Mouse (Mus musculus): Measurements from ENCODE around the gene Simc1.

Simc1 gene

DNA sequence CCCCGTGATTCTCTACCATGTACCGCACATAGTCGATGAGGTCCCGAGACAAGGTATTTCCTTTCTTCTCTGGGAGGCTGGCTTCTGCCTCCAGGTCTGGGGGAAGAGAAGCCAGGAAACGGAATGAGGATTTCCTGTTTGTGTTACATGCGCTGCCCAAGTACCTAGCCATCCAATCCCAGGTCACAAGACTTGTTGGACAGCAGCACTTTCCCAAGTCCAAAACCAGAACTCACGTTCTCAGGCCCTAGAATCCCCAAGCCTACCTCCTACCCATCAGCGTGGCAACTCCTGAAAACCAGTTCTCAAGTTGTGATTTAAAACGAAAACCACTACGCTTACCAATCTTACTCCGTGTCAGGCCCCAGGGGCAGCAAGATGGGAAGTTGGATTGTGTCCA lies 82.3 kb downstream of the Simc1 start:
- no peak for DNase-seq (ENCODE audit: low spot score in 2 of 2)

DNA sequence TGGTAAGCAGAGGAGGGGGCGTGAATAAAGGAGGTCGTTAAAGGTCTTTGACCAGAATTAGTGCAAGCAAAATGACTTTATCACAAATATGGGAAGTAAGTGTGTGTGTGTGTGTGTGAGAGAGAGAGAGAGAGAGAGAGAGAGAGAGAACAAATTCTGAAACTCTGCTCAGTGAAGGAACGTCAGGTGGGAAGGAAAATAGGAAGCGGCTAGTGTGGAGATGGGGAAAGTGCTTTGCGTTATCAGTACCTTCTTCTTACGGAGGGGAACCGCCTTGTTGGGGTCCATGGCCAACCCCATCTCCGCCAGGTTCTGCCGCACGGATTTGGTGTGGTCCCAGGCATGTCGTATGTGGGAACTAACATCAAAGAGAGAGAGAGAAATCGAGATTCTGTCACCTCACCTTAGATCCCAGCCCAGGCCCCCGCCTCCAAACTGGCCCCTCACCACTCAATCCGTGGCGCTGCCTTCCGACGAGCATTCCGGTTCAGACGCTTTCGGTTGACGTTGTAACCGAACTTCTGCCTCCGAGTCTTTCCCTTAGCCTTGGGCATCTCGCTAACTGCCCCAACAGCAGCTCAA lies 85.9 kb downstream of the Simc1 start:
- no peak for DNase-seq (ENCODE audit: low spot score in 2 of 2)

DNA sequence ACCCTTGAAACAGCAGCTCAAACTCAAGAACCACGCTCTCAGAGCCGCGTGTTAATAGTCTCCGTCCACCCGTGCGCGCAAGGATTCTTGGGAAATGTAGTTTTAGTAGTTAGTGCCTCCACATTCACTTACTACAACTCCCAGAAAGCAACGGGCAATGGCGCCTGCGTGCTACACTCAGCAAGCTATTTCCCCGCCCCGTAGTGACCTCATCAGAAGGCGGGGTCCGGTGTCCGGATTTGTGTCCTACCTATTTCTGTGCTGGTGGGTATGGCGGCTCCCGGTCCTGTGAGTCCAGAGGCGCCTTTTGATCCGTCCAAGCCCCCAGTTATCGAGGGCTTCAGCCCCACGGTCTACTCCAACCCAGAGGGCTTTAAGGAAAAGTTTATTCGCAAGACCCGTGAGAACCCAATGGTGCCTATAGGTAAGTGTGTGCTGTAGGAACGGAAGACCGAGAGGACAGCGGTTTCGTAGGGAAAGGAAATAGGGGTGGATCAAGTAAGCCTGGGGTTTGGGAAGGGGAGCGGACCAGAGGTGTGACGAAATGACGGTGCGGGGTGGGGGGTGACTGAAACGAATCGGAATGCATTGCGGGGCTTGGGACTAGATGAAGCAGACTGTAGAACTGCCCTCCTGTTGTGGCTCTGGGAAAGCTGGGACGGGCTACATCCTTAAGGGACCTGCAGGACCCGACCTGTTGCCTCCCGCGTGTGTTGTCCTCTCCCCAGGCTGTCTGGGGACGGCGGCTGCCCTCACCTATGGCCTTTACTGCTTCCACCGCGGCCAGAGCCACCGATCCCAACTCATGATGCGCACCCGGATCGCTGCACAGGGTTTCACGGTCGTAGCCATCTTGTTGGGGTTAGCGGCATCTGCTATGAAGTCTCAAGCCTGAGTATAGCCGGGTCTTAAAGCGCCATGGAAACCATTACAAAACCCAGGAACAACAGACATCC lies 86.7 kb downstream of the Simc1 start, which contains the start of the genes Nop16 and Higd2a:
Nop16 (minus strand) TSS at position 95 of the 956 bp plus-strand sequence.
Higd2a (plus strand) TSS at position 212 of the 956 bp plus-strand sequence.
- peak; percentile 95 to 96 for DNase-seq (ENCODE audit: low spot score in 2 of 2)

DNA sequence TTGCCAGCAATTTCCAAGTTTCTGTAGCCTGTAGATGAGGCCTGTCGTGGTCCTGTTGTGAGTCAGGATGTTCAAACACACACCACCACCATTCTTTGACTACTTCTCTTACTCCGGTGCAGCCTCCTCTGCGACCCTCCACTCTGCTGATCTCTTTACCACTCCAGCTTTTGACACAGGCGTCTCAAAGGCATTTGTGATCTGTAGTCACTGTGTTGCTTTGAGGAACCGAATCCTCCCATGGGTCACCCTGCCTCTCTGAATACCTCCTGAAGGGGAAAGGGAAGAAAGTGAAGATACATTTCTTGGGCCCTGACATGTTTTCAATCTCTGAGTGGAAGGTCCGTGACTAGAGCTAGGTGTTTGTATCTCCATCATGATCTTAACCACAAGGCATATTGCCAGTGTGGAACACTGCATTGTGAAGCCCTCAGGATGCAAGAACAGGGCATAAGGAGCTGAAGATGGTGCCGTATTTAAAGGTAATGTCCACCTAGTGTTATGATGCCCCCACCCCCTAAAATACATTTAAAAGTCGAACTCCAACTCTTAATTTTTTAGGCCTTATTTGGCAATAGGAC lies 88.3 kb downstream of the Simc1 start:
- DNase-seq (ENCODE audit: low spot score in 2 of 2): no peak

- DNase-seq (ENCODE audit: low spot score in 2 of 2): no peak
Measured at GRCm38 (mm10) chr13:54593617-54594016, 90.0 kb downstream of the Simc1 start.

DNA sequence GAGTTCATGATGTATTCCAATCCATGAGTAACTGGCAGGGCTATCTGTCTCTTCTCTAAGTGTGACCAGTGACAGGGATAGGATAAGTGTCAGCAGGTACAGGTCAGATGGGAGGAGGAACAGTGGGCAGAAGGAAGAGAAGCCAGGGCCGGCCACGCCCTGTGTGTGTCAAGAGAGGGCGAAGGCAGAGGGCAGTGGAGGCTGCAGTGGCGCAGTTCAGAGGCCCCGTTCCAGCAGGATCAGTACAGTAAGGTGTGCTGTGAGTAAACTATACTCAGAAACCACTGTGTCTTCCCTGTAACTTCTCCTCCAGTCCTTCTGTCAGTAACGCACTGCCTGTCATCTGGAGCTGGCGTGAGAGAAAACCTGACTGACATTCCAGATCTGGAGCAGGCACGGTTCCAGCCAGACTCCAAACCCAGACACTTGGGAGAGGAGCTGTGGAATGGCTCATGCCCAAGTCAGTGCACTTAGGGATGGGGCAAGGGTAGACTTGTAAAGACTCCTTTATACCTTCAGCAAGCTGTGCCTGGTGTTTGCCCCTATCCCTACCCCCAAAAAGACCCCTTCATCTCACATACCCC lies 92.6 kb downstream of the Simc1 start:
- DNase-seq (ENCODE audit: low spot score in 2 of 2): no peak

DNA sequence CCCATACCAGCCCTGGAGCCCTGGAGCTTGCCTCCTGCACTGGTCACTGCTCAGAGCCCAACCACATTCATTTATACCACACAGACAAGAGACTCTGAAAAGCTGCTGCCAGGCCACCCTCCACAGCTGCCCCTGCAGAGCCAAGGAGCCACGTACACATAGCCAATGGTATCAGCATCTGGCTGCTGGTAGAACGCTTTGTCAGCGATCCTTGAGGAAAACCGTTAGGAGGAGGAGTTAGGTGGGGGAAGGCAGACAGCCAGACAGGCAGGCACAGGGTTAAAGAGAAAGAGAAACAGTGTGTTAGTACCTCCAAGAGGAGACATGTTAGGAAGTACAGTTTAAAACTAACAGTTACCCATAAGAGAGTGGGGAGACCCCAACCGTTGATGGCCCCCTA lies 93.3 kb downstream of the Simc1 start:
- no peak for DNase-seq (ENCODE audit: low spot score in 2 of 2)

DNA sequence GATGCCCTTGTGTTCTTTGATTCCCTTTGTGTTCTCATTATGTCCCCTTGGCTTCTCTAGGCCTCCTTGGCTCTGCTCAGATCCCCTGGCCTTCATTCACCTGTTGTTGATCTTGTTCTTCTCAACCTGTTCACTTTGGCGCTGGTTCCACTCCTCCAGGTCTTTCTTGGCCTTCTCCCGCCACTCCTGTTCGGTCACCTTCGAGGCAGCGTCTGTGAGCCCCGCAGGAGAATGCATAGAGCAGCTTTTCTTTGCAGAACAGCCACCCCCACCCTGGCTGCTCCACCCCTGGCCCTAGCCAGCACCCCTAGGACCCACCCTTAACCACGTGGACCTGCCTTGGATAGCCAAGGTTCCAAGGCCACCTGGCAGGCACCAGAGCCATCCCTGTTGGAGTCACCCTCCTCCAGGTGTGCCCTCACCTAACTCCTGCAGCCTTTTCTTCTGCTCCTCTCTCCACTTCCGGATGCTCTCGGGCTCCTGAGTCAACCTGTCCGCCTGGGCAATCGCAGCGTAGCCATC lies 95.1 kb downstream of the Simc1 start:
- DNase-seq (ENCODE audit: low spot score in 2 of 2): no peak

Data from frontal cortex, postnatal 14 days (tissue).